Mouse (Mus musculus): ENCODE measurements at regions not wholly inside any gene's neighbourhood (a gene's known extent, or its start where the extent isn't known, plus 50 kb on each side); places are given as distances from the start of the nearest gene placed in this dataset.
A peak's percentile ranks its signal among the peaks of the same experiment; 100 is the strongest.

GRCm38 (mm10) chr1:16007809-16008208 is 85.3 kb downstream of the 4930444P10Rik start:
- intact Hi-C loops (cut with DNase I) = no loop called here

GRCm38 (mm10) chr1:16006888-16007287 is 86.2 kb downstream of the 4930444P10Rik start:
- intact Hi-C loops (cut with DNase I) = no loop called here
- DNase-seq = no peak

More at GRCm38 (mm10) chr1:16007809-16008208, 85.3 kb downstream of the 4930444P10Rik start:
- DNase-seq = no peak

GRCm38 (mm10) chr1:15997135-15997534 is 96.0 kb downstream of the 4930444P10Rik start:
- intact Hi-C loops (cut with DNase I) = no loop called here
- no peak for DNase-seq

GRCm38 (mm10) chr1:15996341-15996740 is 96.8 kb downstream of the 4930444P10Rik start:
- intact Hi-C loops (cut with DNase I) = no loop called here
- no peak for DNase-seq

GRCm38 (mm10) chr1:15993561-15994410 is 99.3 kb downstream of the 4930444P10Rik start:
- intact Hi-C loops (cut with DNase I) = no loop called here
- peak in 1 of 2 experiments; percentile 3 for DNase-seq

GRCm38 (mm10) chr1:15990982-15991381 is 102.1 kb downstream of the 4930444P10Rik start:
- intact Hi-C loops (cut with DNase I) = no loop called here
- no peak for DNase-seq

- intact Hi-C loops (cut with DNase I) = no loop called here
- DNase-seq = no peak
These were observed 107.5 kb downstream of the 4930444P10Rik start for GRCm38 (mm10) chr1:15985579-15985978.

- intact Hi-C loops (cut with DNase I) = no loop called here
These were observed 113.8 kb downstream of the 4930444P10Rik start for GRCm38 (mm10) chr1:15979333-15979732.

GRCm38 (mm10) chr1:15959578-15959977 is 133.5 kb downstream of the 4930444P10Rik start:
- intact Hi-C loops (cut with DNase I) = no loop called here
- DNase-seq = no peak

More at GRCm38 (mm10) chr1:15979333-15979732, 113.8 kb downstream of the 4930444P10Rik start:
- no peak for DNase-seq

- intact Hi-C loops (cut with DNase I) = no loop called here
These were observed 134.5 kb downstream of the 4930444P10Rik start for GRCm38 (mm10) chr1:15958661-15959060.

GRCm38 (mm10) chr1:15943662-15944061 is 149.5 kb downstream of the 4930444P10Rik start:
- DNase-seq = no peak
- intact Hi-C loops (cut with DNase I) = no loop called here

More at GRCm38 (mm10) chr1:15958661-15959060, 134.5 kb downstream of the 4930444P10Rik start:
- DNase-seq = no peak

- no peak for DNase-seq
- intact Hi-C loops (cut with DNase I) = no loop called here
These were observed 150.1 kb downstream of the 4930444P10Rik start for GRCm38 (mm10) chr1:15943041-15943440.

Measured in heart, postnatal 14 days (tissue).